Mouse (Mus musculus): ENCODE results near the gene Ift52.

DNA sequence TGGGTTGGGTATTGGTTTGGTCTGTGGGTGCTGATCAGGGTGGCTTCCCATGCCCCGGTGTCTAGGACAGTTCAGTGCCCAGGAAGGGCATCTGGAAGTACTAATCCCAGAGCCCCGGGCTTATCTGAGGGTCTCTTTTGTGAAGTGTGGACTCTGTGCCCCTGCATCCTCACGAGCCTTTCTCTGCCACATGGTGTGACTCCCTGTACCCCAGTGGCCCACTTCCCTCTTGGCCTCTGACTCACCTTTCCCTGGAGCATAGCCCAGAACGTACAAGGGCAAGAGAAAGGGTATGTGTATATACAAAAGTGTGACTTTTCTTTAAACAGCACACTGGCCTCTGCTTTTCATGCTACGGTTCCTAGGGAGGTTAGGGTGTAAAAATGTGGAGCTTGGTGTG is 38.6 kb downstream of the Ift52 start:
- TF ChIP-seq POLR2A (IDR thresholded peaks at IDR 0.05; ENCODE audit: low read depth, low read length) (no peak), CTCF (conservative IDR thresholded peaks at IDR 0.05; ENCODE audit: insufficient read depth, insufficient read length, low read depth, low read length) (no peak)
